Mouse (Mus musculus) heart, embryonic 10.5 days (tissue): ENCODE measurements at regions not wholly inside any gene's neighbourhood (a gene's known extent, or its start where the extent isn't known, plus 50 kb on each side); places are given as distances from the start of the nearest gene placed in this dataset.

Experiments used
- DNase-seq: peaks from one replicate; pipeline ENCODE4 v3.0.0-alpha.2; 2017; ENCODE audit warnings: low spot score
- H3K27ac ChIP-seq: fragments of 300-500 bp; sonication (generic); 2 replicates; pipeline ENCODE4 v1.5.1; 2016; ENCODE audit warnings: mild to moderate bottlenecking
- H3K27me3 ChIP-seq: fragments of 300-500 bp; sonication (generic); 2 replicates; pipeline ENCODE4 v1.6.1; 2016; ENCODE audit warnings: mild to moderate bottlenecking; ENCODE audit not compliant: poor library complexity, insufficient read depth, severe bottlenecking
- H3K36me3 ChIP-seq: fragments of 300-500 bp; sonication (generic); 2 replicates; pipeline ENCODE4 v1.6.1; 2016; ENCODE audit warnings: mild to moderate bottlenecking, moderate library complexity
- H3K4me1 ChIP-seq: fragments of 300-500 bp; sonication (generic); 2 replicates; pipeline ENCODE4 v1.6.1; 2016; ENCODE audit warnings: mild to moderate bottlenecking
- H3K4me3 ChIP-seq: fragments of 300-500 bp; sonication (generic); 2 replicates; pipeline ENCODE4 v1.5.1; 2016; ENCODE audit warnings: mild to moderate bottlenecking, moderate library complexity
- H3K9me3 ChIP-seq: fragments of 300-500 bp; sonication (generic); 2 replicates; pipeline ENCODE4 v1.6.1; 2016; ENCODE audit warnings: mild to moderate bottlenecking, moderate library complexity
- WGBS: fragments of 180-500 bp; shearing (Covaris S2); methylation state at CpG from one replicate; pipeline ENCODE4 v1.1.7; 2016; 5-methylcytosine and 5-hydroxymethylcytosine counted together

DNA sequence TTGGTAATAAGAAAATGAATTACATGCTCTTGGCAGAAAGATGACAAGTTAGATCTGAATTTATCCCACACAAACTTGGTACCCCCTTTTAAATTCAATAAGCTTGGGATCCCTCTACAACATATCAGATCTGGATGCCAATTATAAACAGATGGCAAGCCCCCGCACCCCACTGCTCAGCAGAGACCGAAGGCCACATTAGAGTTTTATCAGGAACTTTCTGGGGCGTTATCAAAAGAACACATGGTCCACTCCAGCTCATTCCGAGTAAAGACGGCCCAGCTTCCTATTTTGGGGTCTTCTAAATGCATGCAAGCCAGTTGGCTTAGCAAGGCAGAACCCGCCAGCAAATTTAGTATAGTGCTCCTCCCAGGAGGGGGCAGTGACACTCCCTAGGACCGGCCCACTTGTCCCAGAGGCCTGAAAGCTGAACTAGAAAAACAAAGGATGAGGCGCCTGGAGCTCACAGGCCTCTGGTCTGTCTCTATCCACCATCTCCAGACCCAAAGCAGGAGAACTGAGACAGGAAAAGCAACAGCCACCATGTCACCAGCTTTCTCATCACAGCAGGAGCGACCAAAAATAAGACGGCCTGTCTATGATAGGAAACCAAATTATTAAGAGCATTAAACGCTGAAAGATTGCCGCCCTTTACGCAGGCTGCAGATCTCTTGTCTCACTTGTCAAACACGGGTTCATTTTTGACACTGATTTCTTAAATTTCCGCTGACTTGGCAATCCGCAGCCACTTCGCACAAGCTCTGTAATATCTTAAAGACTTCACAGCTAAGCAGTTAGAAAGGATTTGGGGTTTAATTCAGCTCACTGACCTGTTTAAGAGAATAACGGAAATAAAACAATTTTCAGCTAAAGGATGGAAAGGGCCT, 117.2 kb upstream of the Satb2 start:
- Histone ChIP-seq H3K4me3 (no peak overlapping the region), H3K4me1 (peaks cover 16% of the 10 kb centered on the region), H3K36me3 (no peaks in the 10 kb centered on the region), H3K9me3 (no peaks in the 10 kb centered on the region), H3K27me3 (peaks cover 29% of the 10 kb centered on the region), H3K27ac (0 out of 2 replicates have a peak overlapping the region, but pooled peaks have one; percentile 10)
- DNase-seq = no peak
- WGBS = 55% methylated on average over 18 of the region's 18 CpGs

- DNase-seq = no peak
- WGBS = 65% methylated on average over 4 of the region's 4 CpGs
- H3K4me1 ChIP-seq = peaks cover 16% of the 10 kb centered on the region
- peaks cover 34% of the 10 kb centered on the region for H3K27me3 ChIP-seq
- H3K27ac ChIP-seq = 0 out of 2 replicates have a peak overlapping the region, but pooled peaks have one; percentile 10
- H3K36me3 ChIP-seq = no peaks in the 10 kb centered on the region
- H3K9me3 ChIP-seq = no peaks in the 10 kb centered on the region
- no peak overlapping the region for H3K4me3 ChIP-seq
These were observed 117.8 kb upstream of the Satb2 start for GRCm38 (mm10) chr1:57096248-57096600.

DNA sequence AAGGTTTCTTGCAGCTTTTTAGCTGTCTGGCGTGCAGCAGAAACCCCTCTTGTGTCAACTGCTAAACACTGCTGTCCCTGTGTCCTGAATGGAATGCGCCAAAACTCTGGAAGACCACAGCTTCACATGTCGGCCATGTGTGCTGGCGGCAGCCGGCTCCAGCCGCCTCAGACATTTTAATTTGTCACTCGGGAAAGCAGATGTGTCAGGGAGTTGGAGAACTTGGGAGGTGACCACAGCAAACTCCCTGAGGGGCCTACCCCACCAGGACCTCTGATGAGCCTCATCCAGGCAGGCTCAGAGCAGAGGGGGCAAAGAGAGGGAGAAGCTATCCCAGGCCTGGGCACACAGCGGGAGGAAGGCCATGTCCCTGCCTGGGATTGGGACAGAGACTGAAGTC, 118.3 kb upstream of the Satb2 start:
- 31% methylated on average over 8 of the region's 8 CpGs for WGBS
- H3K4me3 ChIP-seq = no peak overlapping the region; the same call in 1 of the 2 replicates
- H3K36me3 ChIP-seq = no peaks in the 10 kb centered on the region
- DNase-seq = no peak
- peaks cover 16% of the 10 kb centered on the region for H3K4me1 ChIP-seq
- H3K27me3 ChIP-seq = peaks cover 39% of the 10 kb centered on the region
- no peak overlapping the region for H3K27ac ChIP-seq
- H3K9me3 ChIP-seq = no peaks in the 10 kb centered on the region

GRCm38 (mm10) chr1:57100614-57101013, 122.2 kb upstream of the Satb2 start:
- Histone ChIP-seq H3K4me1 (peaks cover 12% of the 10 kb centered on the region), H3K36me3 (no peaks in the 10 kb centered on the region), H3K27ac (no peak overlapping the region), H3K9me3 (no peaks in the 10 kb centered on the region), H3K27me3 (peaks cover 38% of the 10 kb centered on the region), H3K4me3 (no peak overlapping the region)
- 83% methylated on average over 2 of the region's 2 CpGs for WGBS
- DNase-seq = no peak

- H3K4me1 ChIP-seq = no peaks in the 10 kb centered on the region
- DNase-seq = no peak
- no peak overlapping the region for H3K4me3 ChIP-seq
- 84% methylated on average over 10 of the region's 10 CpGs for WGBS
- no peak overlapping the region for H3K27ac ChIP-seq
- H3K27me3 ChIP-seq = peaks cover 6% of the 10 kb centered on the region; the same call in 1 of the 2 replicates
- H3K9me3 ChIP-seq = no peaks in the 10 kb centered on the region
- no peaks in the 10 kb centered on the region for H3K36me3 ChIP-seq
These were observed 128.9 kb upstream of the Satb2 start for GRCm38 (mm10) chr1:57107308-57107707.

GRCm38 (mm10) chr1:57120678-57121077, 142.2 kb upstream of the Satb2 start:
- Histone ChIP-seq H3K4me1 (no peaks in the 10 kb centered on the region), H3K4me3 (no peak overlapping the region), H3K27ac (no peak overlapping the region), H3K36me3 (no peaks in the 10 kb centered on the region), H3K27me3 (no peaks in the 10 kb centered on the region), H3K9me3 (no peaks in the 10 kb centered on the region)
- 79% methylated on average over 2 of the region's 2 CpGs for WGBS
- DNase-seq = no peak

DNA sequence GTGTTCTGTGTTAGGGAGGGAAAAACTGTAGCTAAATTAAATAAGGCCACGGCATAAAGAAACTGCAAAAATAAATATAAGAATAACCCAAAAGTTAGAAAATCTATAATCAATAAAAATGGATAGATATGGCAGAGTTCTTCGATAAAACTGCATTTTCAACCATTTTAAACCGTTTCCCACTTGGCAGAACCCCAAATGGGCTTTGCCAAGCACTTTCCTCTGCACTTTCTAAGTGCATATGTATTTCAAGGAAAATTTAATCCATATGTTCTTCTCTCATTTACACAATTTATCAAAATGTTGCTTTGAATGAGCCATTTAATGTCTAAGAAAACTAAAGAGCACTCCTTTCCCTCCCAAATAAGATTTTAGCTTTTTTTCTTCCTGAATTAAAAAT, 165.7 kb upstream of the Satb2 start:
- 88% methylated on average over 3 of the region's 3 CpGs for WGBS
- DNase-seq = no peak

GRCm38 (mm10) chr1:57155869-57156268, 177.4 kb upstream of the Satb2 start:
- no peak for DNase-seq
- 76% methylated on average over 7 of the region's 7 CpGs for WGBS
- Histone ChIP-seq H3K36me3 (no peaks in the 10 kb centered on the region), H3K27me3 (no peaks in the 10 kb centered on the region), H3K4me3 (no peak overlapping the region), H3K4me1 (no peaks in the 10 kb centered on the region), H3K9me3 (no peaks in the 10 kb centered on the region), H3K27ac (no peak overlapping the region)

More for the DNA sequence above, 165.7 kb upstream of the Satb2 start:
- Histone ChIP-seq H3K4me3 (no peak overlapping the region), H3K27ac (no peak overlapping the region), H3K27me3 (no peaks in the 10 kb centered on the region), H3K36me3 (no peaks in the 10 kb centered on the region), H3K9me3 (no peaks in the 10 kb centered on the region), H3K4me1 (no peaks in the 10 kb centered on the region)

GRCm38 (mm10) chr1:57164443-57164842, 186.0 kb upstream of the Satb2 start:
- no peaks in the 10 kb centered on the region for H3K36me3 ChIP-seq
- no peak for DNase-seq
- 85% methylated on average over 1 of the region's 1 CpGs for WGBS
- no peak overlapping the region for H3K4me3 ChIP-seq
- H3K9me3 ChIP-seq = no peaks in the 10 kb centered on the region
- H3K4me1 ChIP-seq = no peaks in the 10 kb centered on the region
- no peak overlapping the region for H3K27ac ChIP-seq
- H3K27me3 ChIP-seq = no peaks in the 10 kb centered on the region

DNA sequence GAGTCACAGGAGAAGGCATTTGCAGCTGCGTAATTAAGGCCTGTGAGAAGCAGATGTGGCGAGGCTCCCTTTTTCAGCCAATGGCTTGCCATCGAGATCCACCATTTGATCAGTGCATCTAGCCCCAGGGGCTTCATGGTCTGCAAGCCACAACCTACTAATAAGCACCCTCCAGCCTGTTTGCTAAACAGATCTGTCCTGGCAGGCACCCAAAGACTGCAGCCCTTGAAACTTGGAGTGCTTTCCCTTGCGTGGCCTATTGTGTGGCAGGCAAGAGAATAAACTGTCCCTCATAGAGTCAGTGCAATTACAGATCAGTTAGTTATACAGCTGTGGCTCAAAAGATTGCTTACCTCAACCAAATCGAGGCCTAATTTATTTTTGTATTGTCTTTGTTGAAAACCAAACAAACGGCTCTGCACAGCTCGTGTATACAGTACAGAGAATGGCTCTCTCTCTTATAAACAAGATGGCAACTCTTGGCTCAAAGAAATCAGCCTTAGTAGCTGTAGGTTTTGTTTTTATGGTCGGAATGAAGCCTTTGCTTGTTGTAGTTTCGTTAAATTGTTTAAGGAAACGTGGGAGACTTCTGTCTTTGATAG, 195.9 kb upstream of the Satb2 start:
- no peak for DNase-seq
- H3K4me1 ChIP-seq = no peaks in the 10 kb centered on the region
- H3K27me3 ChIP-seq = no peaks in the 10 kb centered on the region
- WGBS = 74% methylated on average over 10 of the region's 10 CpGs
- no peaks in the 10 kb centered on the region for H3K9me3 ChIP-seq
- no peaks in the 10 kb centered on the region for H3K36me3 ChIP-seq
- H3K27ac ChIP-seq = no peak overlapping the region
- H3K4me3 ChIP-seq = no peak overlapping the region

DNA sequence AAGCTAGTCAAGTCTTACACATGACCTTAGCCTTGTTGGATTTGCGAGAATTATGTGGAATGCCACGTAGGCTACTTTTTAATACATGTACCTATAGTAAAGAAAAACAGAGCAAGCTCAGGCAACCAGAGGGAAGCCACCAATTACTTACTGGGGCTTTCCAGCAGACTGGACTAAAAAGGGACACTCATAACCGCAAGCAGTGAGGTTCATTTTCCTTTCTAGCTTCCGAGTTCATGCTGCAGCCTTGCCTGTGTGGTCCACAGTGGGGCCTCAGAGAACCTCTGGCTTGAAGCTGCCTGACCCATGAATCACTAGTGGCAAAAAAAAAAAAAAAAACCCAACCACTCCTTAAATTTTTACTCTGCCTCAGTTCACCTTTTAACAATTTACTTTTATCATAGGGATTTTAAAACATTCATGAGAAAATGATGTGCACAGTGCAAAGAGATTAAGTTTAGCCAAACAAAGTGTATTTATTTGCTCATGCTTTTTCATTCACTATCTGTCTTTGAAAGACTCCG, 188.6 kb upstream of the 1700066M21Rik start:
- 82% methylated on average over 5 of the region's 5 CpGs for WGBS
- no peaks in the 10 kb centered on the region for H3K27me3 ChIP-seq
- no peak overlapping the region for H3K27ac ChIP-seq
- H3K9me3 ChIP-seq = no peaks in the 10 kb centered on the region
- DNase-seq = no peak
- no peak overlapping the region for H3K4me3 ChIP-seq
- no peaks in the 10 kb centered on the region for H3K36me3 ChIP-seq
- no peaks in the 10 kb centered on the region for H3K4me1 ChIP-seq

DNA sequence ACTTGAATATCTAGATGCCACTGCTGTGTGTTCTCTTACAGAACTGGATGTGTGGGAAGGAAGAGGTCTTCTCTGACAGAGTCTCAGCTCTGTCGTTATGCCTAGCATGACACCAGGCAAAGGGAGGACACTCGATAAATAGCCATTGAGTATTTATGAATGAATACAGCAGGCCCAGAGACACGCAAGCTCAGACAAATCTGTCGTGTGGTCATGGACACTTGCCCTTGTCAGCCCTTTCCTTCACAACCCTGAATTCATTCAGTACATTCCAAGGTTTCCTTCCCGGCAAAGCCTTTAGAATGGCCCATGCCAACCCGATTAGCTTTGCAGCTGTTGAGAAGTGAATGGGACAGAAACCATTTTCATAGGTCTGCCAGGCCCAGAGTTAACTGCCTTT, 176.1 kb upstream of the 1700066M21Rik start:
- H3K4me1 ChIP-seq = no peaks in the 10 kb centered on the region
- peaks cover 25% of the 10 kb centered on the region for H3K27me3 ChIP-seq
- H3K27ac ChIP-seq = no peak overlapping the region
- 81% methylated on average over 6 of the region's 6 CpGs for whole genome bisulfite sequencing
- peak; percentile 60 for DNase-seq
- no peaks in the 10 kb centered on the region for H3K36me3 ChIP-seq
- no peaks in the 10 kb centered on the region for H3K9me3 ChIP-seq
- H3K4me3 ChIP-seq = no peak overlapping the region

GRCm38 (mm10) chr1:57204331-57204730, 173.1 kb upstream of the 1700066M21Rik start:
- H3K9me3 ChIP-seq = no peaks in the 10 kb centered on the region
- H3K4me1 ChIP-seq = no peaks in the 10 kb centered on the region
- 66% methylated on average over 3 of the region's 3 CpGs for WGBS
- DNase-seq = no peak
- H3K4me3 ChIP-seq = no peak overlapping the region
- H3K36me3 ChIP-seq = no peaks in the 10 kb centered on the region
- peaks cover 35% of the 10 kb centered on the region for H3K27me3 ChIP-seq
- H3K27ac ChIP-seq = no peak overlapping the region
